In the genomic region with DNA sequence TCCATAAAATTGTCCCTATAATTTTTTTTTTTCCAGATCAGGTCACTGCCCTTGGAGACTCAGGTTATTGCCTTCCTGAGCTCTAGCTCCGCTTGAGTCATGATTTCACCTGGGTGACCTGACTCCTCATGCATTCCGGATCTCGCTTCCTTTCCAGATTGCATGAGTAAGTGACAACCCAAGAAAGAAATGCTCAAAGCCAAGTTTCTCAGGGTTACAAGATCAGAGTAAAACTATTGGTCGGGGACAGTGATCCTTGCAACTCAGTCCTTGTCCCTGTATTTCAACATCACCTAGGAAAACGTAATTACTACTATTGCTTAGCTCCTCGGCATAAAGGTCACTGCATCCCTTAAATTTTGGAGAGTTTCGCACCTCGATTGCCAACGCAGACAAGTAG, we compare ENCODE assay signal across 7 mouse cellular contexts. TPM values are rescaled to one million over a fixed set of nuclear protein-coding genes. Genes with fewer than 3 reads are reported as not detected.
DNase-seq lines count a peak whose midpoint lies in the region; ATAC-seq lines count a peak whose summit lies in the region.

Gene Acot5, plus strand, starts transcription at position 340 of the 400 bp plus-strand sequence.

- 0 out of 2 replicates have a peak within 1 kb of the TSS, but pooled peaks have one; percentile 16 for H3K9ac ChIP-seq in lung, embryonic 15.5 days
- H3K9ac ChIP-seq in forebrain, embryonic 15.5 days (replicated peaks): peak within 1 kb of the TSS; percentile 24; the same call in 1 of the 2 replicates
- H3K9ac ChIP-seq in limb, embryonic 15.5 days: no peak within 1 kb of the TSS
- no peak within 1 kb of the TSS for H3K9ac ChIP-seq in stomach, embryonic 15.5 days

- WGBS in lung, embryonic 15.5 days: 39% methylated on average over 9 of the region's 9 CpGs
- 61% methylated on average over 9 of the region's 9 CpGs for WGBS in forebrain, embryonic 15.5 days
- WGBS in limb, embryonic 15.5 days: 46% methylated on average over 9 of the region's 9 CpGs
- 55% methylated on average over 9 of the region's 9 CpGs for WGBS in stomach, embryonic 15.5 days

- H3K27me3 ChIP-seq in lung, embryonic 15.5 days: peaks cover 38% of the 10 kb centered on the region
- H3K27me3 ChIP-seq in forebrain, embryonic 15.5 days: peaks cover 16% of the 10 kb centered on the region
- peaks cover 34% of the 10 kb centered on the region for H3K27me3 ChIP-seq in limb, embryonic 15.5 days
- H3K27me3 ChIP-seq in stomach, embryonic 15.5 days (replicated peaks): peaks cover 25% of the 10 kb centered on the region

- peak within 1 kb of the TSS; percentile 42 for H3K4me3 ChIP-seq in lung, embryonic 15.5 days
- peak within 1 kb of the TSS; percentile 43 for H3K4me3 ChIP-seq in forebrain, embryonic 15.5 days
- peak within 1 kb of the TSS; percentile 40 for H3K4me3 ChIP-seq in limb, embryonic 15.5 days
- H3K4me3 ChIP-seq in stomach, embryonic 15.5 days (replicated peaks): peak within 1 kb of the TSS; percentile 40

- no peaks in the 10 kb centered on the region for H3K4me1 ChIP-seq in lung, embryonic 15.5 days
- H3K4me1 ChIP-seq in forebrain, embryonic 15.5 days: 0 out of 2 replicates have a peak, but pooled peaks cover 4% of the 10 kb centered on the region
- peaks cover 3% of the 10 kb centered on the region; the same call in 1 of the 2 replicates for H3K4me1 ChIP-seq in limb, embryonic 15.5 days
- H3K4me1 ChIP-seq in stomach, embryonic 15.5 days: no peaks in the 10 kb centered on the region; the same call in 1 of the 2 replicates

- no peak within 1 kb of the TSS for H3K27ac ChIP-seq in lung, embryonic 15.5 days
- H3K27ac ChIP-seq in forebrain, embryonic 15.5 days (replicated peaks): no peak within 1 kb of the TSS
- no peak within 1 kb of the TSS for H3K27ac ChIP-seq in limb, embryonic 15.5 days
- H3K27ac ChIP-seq in stomach, embryonic 15.5 days: no peak within 1 kb of the TSS

- no peaks in the 10 kb centered on the region for H3K36me3 ChIP-seq in lung, embryonic 15.5 days
- H3K36me3 ChIP-seq in forebrain, embryonic 15.5 days: no peaks in the 10 kb centered on the region
- H3K36me3 ChIP-seq in limb, embryonic 15.5 days: no peaks in the 10 kb centered on the region
- H3K36me3 ChIP-seq in stomach, embryonic 15.5 days: no peaks in the 10 kb centered on the region

- no peaks in the 10 kb centered on the region for H3K9me3 ChIP-seq in lung, embryonic 15.5 days
- H3K9me3 ChIP-seq in forebrain, embryonic 15.5 days: no peaks in the 10 kb centered on the region
- no peaks in the 10 kb centered on the region for H3K9me3 ChIP-seq in limb, embryonic 15.5 days
- no peaks in the 10 kb centered on the region for H3K9me3 ChIP-seq in stomach, embryonic 15.5 days

- peak within 1 kb of the TSS; percentile 72 for H3K4me2 ChIP-seq in lung, embryonic 15.5 days
- peak within 1 kb of the TSS; percentile 55 for H3K4me2 ChIP-seq in forebrain, embryonic 15.5 days (replicated peaks)
- peak within 1 kb of the TSS; percentile 65 for H3K4me2 ChIP-seq in limb, embryonic 15.5 days
- H3K4me2 ChIP-seq in stomach, embryonic 15.5 days: peak within 1 kb of the TSS; percentile 69

- ATAC-seq in lung, embryonic 15.5 days (ENCODE audit: borderline replicate concordance, extremely low read depth, low FRiP score, low TSS enrichment): no peak
- ATAC-seq in forebrain, embryonic 15.5 days (replicated peaks): no peak
- ATAC-seq in limb, embryonic 15.5 days (ENCODE audit: insufficient number of reproducible peaks, low FRiP score, low TSS enrichment, low read depth): no peak
- ATAC-seq in stomach, embryonic 15.5 days (ENCODE audit: insufficient read depth, low FRiP score, low read depth): no peak

- DNase-seq in lung, postnatal 14 days: no peak
- no peak for DNase-seq in urinary bladder, postnatal 25 days (ENCODE audit: low spot score)
- no peak for DNase-seq in cerebellum, adult 8-10 months

RNA-seq across cellular contexts. Expression of gene Acot5, which starts in this region (rescaled TPM):
- not detected in 2 replicates for polyA plus RNA-seq in lung, embryonic 15.5 days (2015; fragmentation: Nextera tagmentation; extraction: Ambion mirVana)
- 0.32 TPM in 1 of 2 replicates, not detected in the other for polyA plus RNA-seq in forebrain, embryonic 15.5 days (2015; fragmentation: Nextera tagmentation; extraction: Ambion mirVana)
- not detected in 2 replicates for polyA plus RNA-seq in limb, embryonic 15.5 days (2015; fragmentation: Nextera tagmentation; extraction: Ambion mirVana)
- polyA plus RNA-seq in stomach, embryonic 15.5 days (2015; fragmentation: Nextera tagmentation; extraction: Ambion mirVana): 0.14 TPM in 1 of 2 replicates, not detected in the other

Comparison
In these comparisons a context has a peak if more than half of its experiments do, and no peak if none do; other contexts are left out.
1. H3K9ac ChIP-seq: peak in lung, embryonic 15.5 days (single experiment) and forebrain, embryonic 15.5 days (single experiment); none in limb, embryonic 15.5 days (single experiment) and stomach, embryonic 15.5 days (single experiment).
2. Peak in every context shown above with its lines, with median percentiles within 50 percentile points of each other: H3K4me2 ChIP-seq and H3K4me3 ChIP-seq.